Mouse (Mus musculus) embryonic stem cell, embryonic (primary cell): ENCODE results near the gene Eif2d.

Experiments
- CTCF ChIA-PET, 4 experiments: fragments of 300-600 bp in 2 of 4; fragments of 350-600 bp in 2 of 4; sonication (Branson Sonifier 250); formaldehyde crosslinking; loops; one replicate each; lab custom pipeline; 2022; ENCODE audit warnings: inconsistent platforms in 2 of 4; lab: Charles Lee
- POLR2A ChIA-PET, 4 experiments: fragments of 300-600 bp in 2 of 4; fragments of 350-600 bp in 2 of 4; sonication (Branson Sonifier 250); formaldehyde crosslinking; loops; one replicate each; lab custom pipeline; 2022; ENCODE audit warnings: antibody characterized with exemption in 4 of 4, inconsistent platforms in 1 of 4; lab: Charles Lee

Eif2d gene

DNA sequence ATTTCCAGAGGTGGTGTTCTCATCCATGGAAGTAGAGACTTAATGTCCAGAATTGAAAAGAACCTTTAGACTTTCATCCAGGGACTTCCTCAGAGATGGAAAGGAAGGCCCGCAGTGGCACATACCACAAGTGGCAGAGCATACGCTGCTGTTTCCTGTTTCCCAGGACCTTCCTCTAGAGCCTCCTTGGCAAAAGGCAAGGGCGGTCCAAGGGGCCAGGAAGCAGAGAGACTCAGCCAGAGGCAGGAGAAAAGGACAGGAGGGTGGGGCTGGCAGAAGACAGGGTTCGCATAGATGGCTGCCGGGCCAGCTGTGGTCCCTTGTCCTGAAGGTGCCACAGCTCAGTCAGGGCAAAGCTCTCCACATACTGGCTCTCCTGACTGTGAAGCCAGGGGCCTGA is 60.0 kb downstream of the Eif2d start:
- ChIA-PET POLR2A (interaction anchor here in 1 of 4 experiments (1.5 kb wide), 1 partner anchor 32 kb away, joined by 3 read pairs; the partner anchor contains the start of gene Rassf5), CTCF (no interaction called here)

- POLR2A ChIA-PET: interaction anchor here in 1 of 4 experiments (1.5 kb wide), 1 partner anchor 32 kb away, joined by 3 read pairs; the partner anchor contains the start of gene Rassf5
- CTCF ChIA-PET: no interaction called here
Measured at GRCm38 (mm10) chr1:131213361-131213760, 60.4 kb downstream of the Eif2d start.

- CTCF ChIA-PET: no interaction called here
- POLR2A ChIA-PET: no interaction called here
Measured at GRCm38 (mm10) chr1:131218933-131219332, 66.0 kb downstream of the Eif2d start.

DNA sequence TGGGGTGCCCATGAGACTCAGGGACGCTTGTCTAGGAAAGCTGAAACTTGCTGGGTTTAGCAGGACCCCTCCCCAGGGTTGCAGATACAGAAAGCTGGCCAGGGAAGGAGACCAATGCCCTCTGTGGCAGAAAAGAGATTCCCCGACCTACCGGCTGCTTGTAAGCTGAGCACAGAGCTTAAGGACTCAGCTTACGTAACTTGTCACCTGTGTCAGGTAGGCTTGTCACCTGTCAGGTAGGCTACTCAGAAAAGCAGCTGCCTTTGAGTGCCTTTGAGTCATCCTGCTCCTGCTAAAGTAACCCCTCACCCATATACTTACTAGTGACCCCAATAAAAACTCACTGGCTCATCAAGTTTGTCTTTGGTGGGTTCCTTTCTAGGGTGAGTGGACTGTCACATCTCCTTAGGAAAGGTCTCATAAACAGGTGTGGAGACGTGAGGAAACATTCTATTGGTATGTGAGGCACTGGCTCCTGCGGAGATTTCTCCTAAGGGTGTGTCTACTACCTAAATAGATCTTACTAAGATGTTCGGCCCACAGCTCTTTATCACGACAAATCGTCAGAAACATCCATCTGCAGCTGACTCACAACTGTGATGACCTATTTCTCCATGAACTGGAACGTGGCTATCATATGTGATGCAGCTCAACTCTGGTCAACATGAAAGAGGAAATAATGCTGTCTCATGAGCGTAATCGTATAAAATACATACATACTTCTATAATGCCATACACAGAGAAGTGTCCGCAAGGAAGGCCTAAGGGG is 69.0 kb downstream of the Eif2d start:
- ChIA-PET CTCF (interaction anchor here in 2 of 4 experiments (1.1 to 1.9 kb wide), 2 partner anchors 24 to 48 kb away, joined by 3 to 7 read pairs; no protein-coding TSS in a partner anchor), POLR2A (no interaction called here)

- ChIA-PET POLR2A (no interaction called here), CTCF (interaction anchor here in 3 of 4 experiments (0.6 to 1.4 kb wide), 5 partner anchors 10 to 47 kb away, joined by 3 to 4 read pairs (median 3); partner anchors contain the start of gene Rassf5 (in 1 of the 3))
Measured at GRCm38 (mm10) chr1:131223345-131223744, 70.4 kb downstream of the Eif2d start.

- ChIA-PET POLR2A (interaction anchor here in 1 of 4 experiments (0.9 kb wide), 1 partner anchor 20 kb away, joined by 3 read pairs; the partner anchor contains the start of gene Rassf5), CTCF (interaction anchor here in 1 of 4 experiments (1.2 to 1.6 kb wide), 2 partner anchors 21 to 43 kb away, joined by 5 to 8 read pairs; partner anchors contain the start of gene Rassf5)
Measured at GRCm38 (mm10) chr1:131224848-131225471, 72.0 kb downstream of the Eif2d start.

DNA sequence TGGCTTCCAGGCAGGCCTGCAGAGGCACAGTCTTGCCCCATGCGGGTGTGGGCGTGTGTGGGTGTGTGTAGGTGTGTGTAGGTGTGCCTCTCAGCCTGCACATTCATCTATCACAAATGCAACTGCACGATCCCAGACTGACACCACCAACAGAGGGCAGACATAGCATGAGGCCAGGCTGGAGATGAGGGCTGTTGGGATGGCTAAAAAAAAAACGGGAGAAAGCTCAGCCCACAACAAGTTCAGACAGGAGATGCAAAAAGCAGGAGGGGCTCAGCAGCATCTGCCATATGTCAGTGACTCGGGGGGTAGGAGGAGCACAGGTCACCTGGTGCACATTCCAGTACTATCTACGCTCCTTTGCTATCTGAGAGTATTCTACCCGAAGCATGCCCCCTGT is 75.2 kb downstream of the Eif2d start:
- ChIA-PET POLR2A (interaction anchor here in 1 of 4 experiments (0.5 to 1.8 kb wide), 5 partner anchors 11 to 130 kb away, joined by 3 to 4 read pairs (median 3); partner anchors contain the start of gene Mapkapk2), CTCF (interaction anchor here in 3 of 4 experiments (1.3 to 1.9 kb wide), 5 partner anchors 17 to 112 kb away, joined by 4 to 9 read pairs (median 4); partner anchors contain the start of gene Rassf5 (in 2 of the 3))

GRCm38 (mm10) chr1:131228659-131229058 is 75.7 kb downstream of the Eif2d start:
- ChIA-PET CTCF (interaction anchor here (1.2 to 1.9 kb wide), 5 partner anchors 17 to 168 kb away, joined by 3 to 9 read pairs (median 4); partner anchors contain the start of gene Rassf5 (in 2 of the 4)), POLR2A (interaction anchor here in 1 of 4 experiments (0.5 to 1.8 kb wide), 4 partner anchors 11 to 131 kb away, joined by 3 to 4 read pairs (median 3); partner anchors contain the start of gene Mapkapk2)

DNA sequence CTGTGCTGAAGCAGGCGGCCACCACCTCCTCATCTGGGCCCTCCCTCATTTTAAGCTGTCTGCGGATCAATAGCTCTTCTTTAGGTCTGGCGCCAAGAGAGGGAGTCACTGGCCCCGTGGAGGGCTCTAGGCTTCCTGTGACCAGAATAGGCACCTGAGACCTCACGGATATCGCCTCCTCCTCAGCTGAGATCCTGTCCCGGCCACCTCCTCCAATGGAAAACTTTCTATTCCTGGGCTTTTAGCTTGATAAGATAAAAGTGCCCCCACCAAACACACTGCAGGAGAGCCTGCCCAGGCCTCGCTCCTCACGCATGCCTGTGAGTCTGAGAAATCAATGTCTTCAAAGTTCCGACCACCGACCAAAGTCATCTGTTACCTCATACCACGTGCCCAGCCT is 80.5 kb downstream of the Eif2d start:
- ChIA-PET CTCF (interaction anchor here (0.6 to 3.2 kb wide), 12 partner anchors 8 to 37 kb away, joined by 3 to 15 read pairs (median 4); partner anchors contain the start of gene Rassf5 (in 4 of the 4)), POLR2A (interaction anchor here in 3 of 4 experiments (0.6 to 2.3 kb wide), 13 partner anchors 8 to 294 kb away, joined by 3 to 17 read pairs (median 4); partner anchors contain the start of genes Rassf5 (in 2 of the 3), Fam72a (in 1 of the 3) and Srgap2 (in 1 of the 3))

GRCm38 (mm10) chr1:131236077-131236476 is 83.1 kb downstream of the Eif2d start:
- POLR2A ChIA-PET: interaction anchor here in 2 of 4 experiments (0.6 to 2.0 kb wide), 3 partner anchors 9 to 129 kb away, joined by 3 to 8 read pairs (median 5); partner anchors contain the start of gene Rassf5 (in 1 of the 2)
- CTCF ChIA-PET: interaction anchor here in 3 of 4 experiments (0.6 to 1.2 kb wide), 4 partner anchors 10 to 310 kb away, joined by 3 to 5 read pairs (median 4); no protein-coding TSS in a partner anchor
